9 mouse cellular contexts compared by ENCODE assay signal in the genomic region with DNA sequence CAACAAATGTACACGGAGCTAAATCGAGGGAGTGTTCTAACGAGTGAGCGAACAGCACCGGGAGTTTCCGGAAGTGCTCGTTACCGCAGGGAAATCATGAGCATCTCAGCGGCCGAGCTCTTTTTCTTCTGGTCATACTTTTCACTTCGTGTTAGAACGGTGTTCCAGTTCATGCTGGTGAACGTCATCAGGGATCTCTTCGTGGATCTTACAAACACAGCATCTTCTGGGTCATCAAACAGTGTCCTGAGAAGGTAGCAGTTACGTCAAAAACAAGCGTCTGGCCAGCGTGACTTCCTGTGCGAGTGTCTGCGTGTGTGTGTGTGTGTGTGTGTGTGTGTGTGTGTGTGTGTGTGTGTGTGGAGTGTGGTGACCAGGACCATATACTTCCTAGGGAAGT. TPM values are rescaled to one million over a fixed set of nuclear protein-coding genes. Genes with fewer than 3 reads are reported as not detected.
A peak's percentile ranks its signal among the peaks of the same experiment; 100 is the strongest.
DNase-seq lines count a peak whose midpoint lies in the region; ATAC-seq and TF ChIP-seq lines count a peak whose summit lies in the region.
"Had no signal": no experiment of that assay in that cellular context is flagged by ENCODE, and none has a peak within 500 bp of the region (broad histone marks: within the 10 kb centered on the region; RNA-seq: fewer than 3 reads in every experiment).

No protein-coding gene starts in this region.

- H3K27me3 ChIP-seq in midbrain, embryonic 15.5 days (replicated peaks), result no peaks in the 10 kb centered on the region
- no peaks in the 10 kb centered on the region for H3K27me3 ChIP-seq in kidney, embryonic 16.5 days (ENCODE audit: insufficient read depth, low read length)
- no peaks in the 10 kb centered on the region for H3K27me3 ChIP-seq in kidney, embryonic 15.5 days

- H3K9ac ChIP-seq in midbrain, embryonic 15.5 days, result no peak overlapping the region
- no peak overlapping the region for H3K9ac ChIP-seq in kidney, embryonic 16.5 days (replicated peaks; ENCODE audit: low read length)
- H3K9ac ChIP-seq in kidney, embryonic 15.5 days, result no peak overlapping the region

- 0 out of 2 replicates have a peak, but pooled peaks have one; percentile 5 for ATAC-seq in midbrain, embryonic 15.5 days (replicated peaks)
- no peak for ATAC-seq in kidney, embryonic 16.5 days (ENCODE audit: low FRiP score, low TSS enrichment)
- ATAC-seq in kidney, embryonic 15.5 days (replicated peaks; ENCODE audit: low FRiP score), result no peak

- no peaks in the 10 kb centered on the region for H3K36me3 ChIP-seq in midbrain, embryonic 15.5 days (replicated peaks)
- H3K36me3 ChIP-seq in kidney, embryonic 16.5 days (ENCODE audit: insufficient read depth, low read length), result no peaks in the 10 kb centered on the region
- H3K36me3 ChIP-seq in kidney, embryonic 15.5 days, result no peaks in the 10 kb centered on the region

- H3K4me3 ChIP-seq in cortical plate, adult 2 months (ENCODE audit: insufficient read depth, low read length), result peak overlapping the region; percentile 41
- peak overlapping the region; percentile 15; the same call in 1 of the 2 replicates for H3K4me3 ChIP-seq in midbrain, embryonic 15.5 days
- H3K4me3 ChIP-seq in kidney, embryonic 16.5 days (ENCODE audit: low read length), result no peak overlapping the region
- no peak overlapping the region for H3K4me3 ChIP-seq in kidney, embryonic 15.5 days (replicated peaks)

- TF ChIP-seq POLR2A in cortical plate, adult 2 months (IDR thresholded peaks at IDR 0.05; ENCODE audit: extremely low read depth, insufficient read depth, low read length), result no peak

- WGBS in midbrain, embryonic 15.5 days, result 57% methylated on average over 19 of the region's 19 CpGs
- WGBS in kidney, embryonic 16.5 days, result 70% methylated on average over 19 of the region's 19 CpGs
- 76% methylated on average over 19 of the region's 19 CpGs for WGBS in kidney, embryonic 15.5 days

- H3K9me3 ChIP-seq in midbrain, embryonic 15.5 days, result no peaks in the 10 kb centered on the region
- H3K9me3 ChIP-seq in kidney, embryonic 16.5 days (ENCODE audit: low read length), result no peaks in the 10 kb centered on the region
- no peaks in the 10 kb centered on the region for H3K9me3 ChIP-seq in kidney, embryonic 15.5 days (replicated peaks)

- H3K27ac ChIP-seq in cortical plate, adult 2 months (ENCODE audit: insufficient read depth, low read length), result no peak overlapping the region
- no peak overlapping the region for H3K27ac ChIP-seq in midbrain, embryonic 15.5 days
- H3K27ac ChIP-seq in kidney, embryonic 16.5 days (ENCODE audit: low read length), result no peak overlapping the region
- H3K27ac ChIP-seq in kidney, embryonic 15.5 days, result no peak overlapping the region

- H3K4me1 ChIP-seq in cortical plate, adult 2 months (ENCODE audit: control insufficient read depth, insufficient read depth, low read length), result peaks cover 2% of the 10 kb centered on the region; the same call in 1 of the 2 replicates
- peaks cover 14% of the 10 kb centered on the region for H3K4me1 ChIP-seq in midbrain, embryonic 15.5 days
- H3K4me1 ChIP-seq in kidney, embryonic 16.5 days (ENCODE audit: insufficient read depth, low read length), result peaks cover 4% of the 10 kb centered on the region; the same call in 1 of the 2 replicates
- 0 out of 2 replicates have a peak, but pooled peaks cover 3% of the 10 kb centered on the region for H3K4me1 ChIP-seq in kidney, embryonic 15.5 days

- no peak for TF ChIP-seq CTCF in cortical plate, adult 2 months (IDR thresholded peaks at IDR 0.05; ENCODE audit: extremely low read depth, insufficient read depth, low read length)

- DNase-seq in frontal cortex, adult 2 months (ENCODE audit: extremely low spot score in 1 of 2, low spot score in 1 of 2), result peak; percentile 17 to 40
- no peak for DNase-seq in frontal cortex, postnatal 14 days (ENCODE audit: low spot score in 2 of 2)
- peak; percentile 83 for DNase-seq in A20 (ENCODE audit: low read depth, low spot score)
- no peak for DNase-seq in natural killer cell, adult 2 months (ENCODE audit: low spot score in 2 of 2)

- H3K4me2 ChIP-seq in midbrain, embryonic 15.5 days, result peak overlapping the region; percentile 32
- no peak overlapping the region for H3K4me2 ChIP-seq in kidney, embryonic 16.5 days (replicated peaks; ENCODE audit: low read depth, low read length)
- no peak overlapping the region for H3K4me2 ChIP-seq in kidney, embryonic 15.5 days

RNA-seq across cellular contexts. Expression of gene Lrrc72, which starts 44.7 kb away (rescaled TPM):
- not detected in 2 replicates for polyA plus RNA-seq in frontal cortex, adult 2 months (2012; rRNA removed)
- polyA plus RNA-seq in cortical plate, adult 2 months (2012; rRNA removed), result not detected in 2 replicates
- 0.43 TPM in 1 of 2 replicates, not detected in the other for polyA plus RNA-seq in midbrain, embryonic 15.5 days (2015; fragmentation: Nextera tagmentation; extraction: Ambion mirVana)
- not detected in 2 replicates for polyA plus RNA-seq in kidney, embryonic 16.5 days (2015; fragmentation: Nextera tagmentation; extraction: Ambion mirVana)
- polyA plus RNA-seq in kidney, embryonic 15.5 days (2015; fragmentation: Nextera tagmentation; extraction: Ambion mirVana), result not detected in 2 replicates
- polyA plus RNA-seq: embryonic facial prominence, embryonic 11.5 days had no signal

RNA-seq across cellular contexts. Expression of gene Bzw2, which starts 50.6 kb away (rescaled TPM):
- 35.6 and 42.4 TPM in 2 replicates for polyA plus RNA-seq in frontal cortex, adult 2 months (2012; rRNA removed)
- 37.2 and 39.3 TPM in 2 replicates for polyA plus RNA-seq in cortical plate, adult 2 months (2012; rRNA removed)
- polyA plus RNA-seq in midbrain, embryonic 15.5 days (2015; fragmentation: Nextera tagmentation; extraction: Ambion mirVana), result 373 and 395 TPM in 2 replicates
- 198 and 218 TPM in 2 replicates for polyA plus RNA-seq in kidney, embryonic 16.5 days (2015; fragmentation: Nextera tagmentation; extraction: Ambion mirVana)
- polyA plus RNA-seq in kidney, embryonic 15.5 days (2015; fragmentation: Nextera tagmentation; extraction: Ambion mirVana), result 221 and 225 TPM in 2 replicates

RNA-seq across cellular contexts. Expression of gene Ankmy2, which starts 51.5 kb away (rescaled TPM):
- 41.3 and 43.4 TPM in 2 replicates for polyA plus RNA-seq in frontal cortex, adult 2 months (2012; rRNA removed)
- polyA plus RNA-seq in cortical plate, adult 2 months (2012; rRNA removed), result 43.1 and 43.5 TPM in 2 replicates
- 67.8 and 77.3 TPM in 2 replicates for polyA plus RNA-seq in midbrain, embryonic 15.5 days (2015; fragmentation: Nextera tagmentation; extraction: Ambion mirVana)
- polyA plus RNA-seq in kidney, embryonic 16.5 days (2015; fragmentation: Nextera tagmentation; extraction: Ambion mirVana), result 37.4 and 41.6 TPM in 2 replicates
- polyA plus RNA-seq in kidney, embryonic 15.5 days (2015; fragmentation: Nextera tagmentation; extraction: Ambion mirVana), result 36.3 and 36.9 TPM in 2 replicates

Comparison
In these comparisons a context has a peak if more than half of its experiments do, and no peak if none do; other contexts are left out.
1. DNase-seq: peak in frontal cortex, adult 2 months (2 of 2) and A20 (single experiment); none in frontal cortex, postnatal 14 days (0 of 2) and natural killer cell, adult 2 months (0 of 2).
2. H3K4me3 ChIP-seq: peak in cortical plate, adult 2 months (single experiment) and midbrain, embryonic 15.5 days (single experiment); none in kidney, embryonic 16.5 days (single experiment) and kidney, embryonic 15.5 days (single experiment).